Mouse (Mus musculus) forebrain, embryonic 15.5 days (tissue): ENCODE results near the gene Sgms2. TPM values are rescaled to one million over a fixed set of nuclear protein-coding genes. Genes with fewer than 3 reads are reported as not detected.

Experiments
- ATAC-seq: fragments of 200-750 bp; cut with Nextera tagmentation; replicated peaks from 2 replicates; pipeline ENCODE4 v1.8.0; 2017; ENCODE audit warnings: mild to moderate bottlenecking, moderate TSS enrichment, moderate library complexity
- H3K27ac ChIP-seq: fragments of 300-500 bp; sonication (generic); replicated peaks from 2 replicates; pipeline ENCODE4 v1.5.1; 2015; ENCODE audit warnings: mild to moderate bottlenecking, inconsistent platforms
- H3K27me3 ChIP-seq: fragments of 300-500 bp; sonication (generic); 2 replicates; pipeline ENCODE4 v1.6.1; 2015; ENCODE audit warnings: inconsistent platforms
- H3K36me3 ChIP-seq: fragments of 300-500 bp; sonication (generic); 2 replicates; pipeline ENCODE4 v1.6.1; 2015; ENCODE audit warnings: mild to moderate bottlenecking, inconsistent platforms
- H3K4me1 ChIP-seq: fragments of 300-500 bp; sonication (generic); 2 replicates; pipeline ENCODE4 v1.6.1; 2015; ENCODE audit warnings: inconsistent platforms
- H3K4me2 ChIP-seq: fragments of 300-500 bp; sonication (generic); replicated peaks from 2 replicates; pipeline ENCODE4 v1.6.1; 2015; ENCODE audit warnings: mild to moderate bottlenecking, inconsistent platforms
- H3K4me3 ChIP-seq: fragments of 300-500 bp; sonication (generic); 2 replicates; pipeline ENCODE4 v1.5.1; 2015; ENCODE audit warnings: mild to moderate bottlenecking, inconsistent platforms
- H3K9ac ChIP-seq: fragments of 300-500 bp; sonication (generic); replicated peaks from 2 replicates; pipeline ENCODE4 v1.6.1; 2015; ENCODE audit warnings: mild to moderate bottlenecking, inconsistent platforms
- H3K9me3 ChIP-seq: fragments of 300-500 bp; sonication (generic); 2 replicates; pipeline ENCODE4 v1.6.1; 2016; ENCODE audit warnings: inconsistent platforms
- WGBS: fragments of 180-500 bp; shearing (Covaris S2); methylation state at CpG from one replicate; pipeline ENCODE4 v1.1.7; 2015; ENCODE audit warnings: mixed read lengths; 5-methylcytosine and 5-hydroxymethylcytosine counted together
- polyA plus RNA-seq: library from polyadenylated mRNA; unstranded; fragments of >200 nt; fragmentation: Nextera tagmentation; extraction: Ambion mirVana; gene quantifications from 2 replicates; pipeline ENCODE4 v1.2.1, GENCODE M21; 2015

Gene Sgms2
- polyA plus RNA-seq, 1 experiment from 2014 or later: 1.1 TPM

DNA sequence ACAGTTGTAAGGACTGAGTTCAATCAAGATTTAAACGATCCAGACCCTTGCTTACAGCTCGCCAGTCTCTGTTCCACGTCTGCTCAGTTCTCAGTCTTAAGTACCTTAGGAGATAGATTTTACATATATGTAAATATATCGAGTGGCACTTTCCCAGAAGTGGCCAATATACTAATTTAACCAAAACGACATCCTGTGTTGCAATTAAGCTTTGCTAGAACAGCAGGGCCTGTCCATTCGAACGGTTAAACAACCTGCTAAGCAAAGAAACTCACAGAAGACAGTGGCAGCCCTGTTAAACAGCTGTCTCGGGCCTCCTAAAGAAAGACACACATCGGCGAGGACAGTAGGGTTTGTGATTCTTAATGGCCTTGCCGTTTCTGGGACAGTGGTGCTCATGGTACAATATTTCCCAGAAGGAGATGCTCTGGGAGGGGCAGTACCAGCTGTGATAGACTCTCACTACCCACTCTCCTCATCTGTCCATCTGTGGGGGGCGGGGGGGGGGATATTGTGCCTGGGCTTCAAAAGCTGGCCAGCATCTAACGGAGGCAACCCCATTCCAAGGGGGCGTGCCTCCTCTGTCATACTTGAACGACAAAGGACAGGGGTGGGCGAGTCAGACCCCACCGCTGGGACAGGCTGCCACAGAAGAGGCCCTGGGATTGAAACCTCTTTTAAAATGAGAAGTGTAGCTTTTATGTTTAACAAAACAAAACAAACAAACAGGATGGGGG is 9.1 kb downstream of the Sgms2 start:
- 54% methylated on average over 17 of the region's 17 CpGs for WGBS

DNA sequence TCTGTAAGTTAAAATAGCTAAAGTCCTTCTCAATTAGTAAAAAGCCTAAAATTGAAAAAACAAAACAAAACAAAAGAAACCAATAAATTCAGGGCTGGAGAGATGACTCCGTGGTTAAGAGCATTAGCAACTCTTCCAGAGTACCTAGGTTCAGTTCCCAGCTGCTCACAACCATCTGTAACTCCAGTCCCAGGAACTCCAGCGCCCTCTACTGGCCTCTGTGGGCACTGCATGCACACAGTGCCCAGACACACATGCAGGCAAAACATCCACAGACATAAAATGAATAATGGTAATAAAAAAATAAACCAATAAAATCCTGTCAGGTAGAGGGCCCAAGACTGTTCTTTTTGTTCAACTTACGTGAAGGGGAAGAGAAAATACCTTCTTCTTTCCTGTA is 10.6 kb downstream of the Sgms2 start:
- no peak overlapping the region for H3K4me3 ChIP-seq
- no peaks in the 10 kb centered on the region for H3K27me3 ChIP-seq
- H3K36me3 ChIP-seq: no peaks in the 10 kb centered on the region
- no peak overlapping the region for H3K9ac ChIP-seq
- H3K4me2 ChIP-seq: no peak overlapping the region
- H3K27ac ChIP-seq: no peak overlapping the region
- WGBS: 57% methylated on average over 3 of the region's 3 CpGs
- no peaks in the 10 kb centered on the region for H3K4me1 ChIP-seq
- ATAC-seq: no peak
- H3K9me3 ChIP-seq: no peaks in the 10 kb centered on the region

More for the DNA sequence above, 9.1 kb downstream of the Sgms2 start:
- no peaks in the 10 kb centered on the region for H3K27me3 ChIP-seq
- H3K4me3 ChIP-seq: no peak overlapping the region
- no peak overlapping the region for H3K9ac ChIP-seq
- no peaks in the 10 kb centered on the region for H3K36me3 ChIP-seq
- no peak overlapping the region for H3K4me2 ChIP-seq
- 0 out of 2 replicates have a peak, but pooled peaks have one; percentile 48 for ATAC-seq
- no peaks in the 10 kb centered on the region for H3K4me1 ChIP-seq
- no peaks in the 10 kb centered on the region for H3K9me3 ChIP-seq
- H3K27ac ChIP-seq: no peak overlapping the region

GRCm38 (mm10) chr3:131479415-131479814 is 11.8 kb downstream of the Sgms2 start:
- no peak for ATAC-seq
- Histone ChIP-seq H3K4me1 (no peaks in the 10 kb centered on the region), H3K27ac (no peak overlapping the region)

GRCm38 (mm10) chr3:131476002-131476401 is 15.2 kb downstream of the Sgms2 start:
- Histone ChIP-seq H3K9me3 (no peaks in the 10 kb centered on the region), H3K36me3 (no peaks in the 10 kb centered on the region), H3K27me3 (no peaks in the 10 kb centered on the region), H3K9ac (no peak overlapping the region), H3K4me2 (no peak overlapping the region), H3K4me1 (peaks cover 7% of the 10 kb centered on the region), H3K27ac (no peak overlapping the region), H3K4me3 (no peak overlapping the region)
- no peak for ATAC-seq
- WGBS: 94% methylated on average over 10 of the region's 10 CpGs

More at GRCm38 (mm10) chr3:131479415-131479814, 11.8 kb downstream of the Sgms2 start:
- no peaks in the 10 kb centered on the region for H3K36me3 ChIP-seq
- no peak overlapping the region for H3K9ac ChIP-seq
- H3K4me3 ChIP-seq: no peak overlapping the region
- no peaks in the 10 kb centered on the region for H3K9me3 ChIP-seq
- H3K27me3 ChIP-seq: no peaks in the 10 kb centered on the region
- H3K4me2 ChIP-seq: no peak overlapping the region
- WGBS: 94% methylated on average over 3 of the region's 3 CpGs

GRCm38 (mm10) chr3:131474526-131474925 is 16.7 kb downstream of the Sgms2 start:
- no peak overlapping the region for H3K4me3 ChIP-seq
- ATAC-seq: no peak
- no peak overlapping the region for H3K4me2 ChIP-seq
- H3K36me3 ChIP-seq: no peaks in the 10 kb centered on the region
- no peak overlapping the region for H3K9ac ChIP-seq
- peaks cover 10% of the 10 kb centered on the region for H3K4me1 ChIP-seq
- no peaks in the 10 kb centered on the region for H3K9me3 ChIP-seq
- WGBS: 83% methylated on average over 13 of the region's 13 CpGs
- no peaks in the 10 kb centered on the region for H3K27me3 ChIP-seq
- no peak overlapping the region for H3K27ac ChIP-seq

DNA sequence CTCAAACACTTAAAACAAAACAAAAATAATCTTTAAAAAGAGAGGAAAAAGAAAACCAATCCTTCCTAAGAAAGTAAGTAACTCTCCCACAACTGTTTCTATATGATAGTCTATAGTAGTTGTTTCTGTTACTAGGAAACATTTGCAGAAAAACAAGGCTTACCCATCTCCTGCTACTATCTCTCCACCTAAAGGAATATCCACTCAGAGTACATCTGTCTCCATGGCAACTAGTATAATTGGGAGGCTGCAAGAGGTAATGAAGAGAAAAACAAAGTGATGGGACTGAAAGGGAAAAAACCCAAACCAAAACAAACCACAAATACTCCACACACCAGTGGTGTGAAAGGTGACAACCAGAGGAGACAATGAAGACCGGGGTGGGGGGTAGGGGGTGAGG is 17.7 kb downstream of the Sgms2 start:
- Histone ChIP-seq H3K36me3 (no peaks in the 10 kb centered on the region), H3K9ac (no peak overlapping the region), H3K27ac (no peak overlapping the region), H3K9me3 (no peaks in the 10 kb centered on the region), H3K4me2 (no peak overlapping the region), H3K4me1 (peaks cover 10% of the 10 kb centered on the region), H3K27me3 (no peaks in the 10 kb centered on the region), H3K4me3 (no peak overlapping the region)
- no peak for ATAC-seq
- 20% methylated on average over 1 of the region's 1 CpGs for WGBS

- no peak overlapping the region for H3K27ac ChIP-seq
- peaks cover 10% of the 10 kb centered on the region for H3K4me1 ChIP-seq
- no peak overlapping the region for H3K4me3 ChIP-seq
- no peak overlapping the region for H3K9ac ChIP-seq
- WGBS: 28% methylated on average over 6 of the region's 6 CpGs
- 0 out of 2 replicates have a peak overlapping the region, but pooled peaks have one; percentile 8 for H3K4me2 ChIP-seq
- no peaks in the 10 kb centered on the region for H3K36me3 ChIP-seq
- no peaks in the 10 kb centered on the region for H3K27me3 ChIP-seq
- ATAC-seq: peak; percentile 51
- H3K9me3 ChIP-seq: no peaks in the 10 kb centered on the region
These were observed 19.4 kb downstream of the Sgms2 start for GRCm38 (mm10) chr3:131471836-131472235.

DNA sequence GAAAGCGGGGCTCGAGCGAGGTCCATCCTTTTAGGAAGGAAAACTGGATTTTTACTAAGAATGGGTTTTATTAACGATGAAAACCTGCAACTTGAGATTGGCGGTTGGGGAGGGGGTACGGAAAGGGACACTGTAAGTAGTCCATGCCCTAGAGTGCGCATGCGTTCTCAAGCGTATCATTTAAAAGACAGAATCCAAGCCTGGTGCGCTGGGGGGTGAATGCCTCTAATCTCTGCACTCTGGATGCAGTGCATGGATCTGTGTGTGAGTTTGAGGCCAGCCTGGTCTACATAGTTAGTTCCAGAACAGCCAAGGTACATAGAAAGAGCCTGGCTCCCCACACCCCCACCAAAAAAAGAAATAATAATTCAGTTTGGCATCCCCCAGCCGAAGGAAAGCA is 19.8 kb downstream of the Sgms2 start:
- 0 out of 2 replicates have a peak overlapping the region, but pooled peaks have one; percentile 8 for H3K4me3 ChIP-seq
- peaks cover 10% of the 10 kb centered on the region for H3K4me1 ChIP-seq
- H3K9me3 ChIP-seq: no peaks in the 10 kb centered on the region
- peak; percentile 18; the same call in 1 of the 2 replicates for ATAC-seq
- no peak overlapping the region for H3K9ac ChIP-seq
- 51% methylated on average over 11 of the region's 11 CpGs for WGBS
- 0 out of 2 replicates have a peak overlapping the region, but pooled peaks have one; percentile 8 for H3K4me2 ChIP-seq
- H3K36me3 ChIP-seq: no peaks in the 10 kb centered on the region
- H3K27me3 ChIP-seq: no peaks in the 10 kb centered on the region
- H3K27ac ChIP-seq: no peak overlapping the region

DNA sequence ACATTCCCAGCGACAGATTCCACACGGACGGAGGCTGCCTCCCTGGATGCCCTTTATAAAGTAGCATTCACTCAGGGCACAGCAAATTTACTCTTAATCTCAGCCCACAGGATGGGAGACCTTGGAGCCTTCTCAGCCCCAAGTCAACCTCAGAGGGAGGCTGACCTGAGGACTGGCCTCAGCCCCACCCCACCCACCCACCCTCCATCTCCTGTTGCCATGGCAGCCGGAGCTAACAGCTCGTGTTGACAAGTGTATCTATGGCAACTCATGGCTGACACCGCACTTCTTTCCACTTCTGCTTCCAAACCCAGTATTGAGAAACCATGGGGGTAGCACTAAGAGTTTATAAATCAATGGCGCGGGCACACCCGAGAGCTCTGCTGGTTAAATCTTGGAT is 20.4 kb downstream of the Sgms2 start:
- Histone ChIP-seq H3K4me2 (no peak overlapping the region), H3K27me3 (no peaks in the 10 kb centered on the region), H3K4me1 (peaks cover 10% of the 10 kb centered on the region), H3K9me3 (no peaks in the 10 kb centered on the region), H3K9ac (no peak overlapping the region), H3K4me3 (no peak overlapping the region), H3K27ac (no peak overlapping the region), H3K36me3 (no peaks in the 10 kb centered on the region)
- ATAC-seq: peak; percentile 41
- 37% methylated on average over 9 of the region's 9 CpGs for WGBS

DNA sequence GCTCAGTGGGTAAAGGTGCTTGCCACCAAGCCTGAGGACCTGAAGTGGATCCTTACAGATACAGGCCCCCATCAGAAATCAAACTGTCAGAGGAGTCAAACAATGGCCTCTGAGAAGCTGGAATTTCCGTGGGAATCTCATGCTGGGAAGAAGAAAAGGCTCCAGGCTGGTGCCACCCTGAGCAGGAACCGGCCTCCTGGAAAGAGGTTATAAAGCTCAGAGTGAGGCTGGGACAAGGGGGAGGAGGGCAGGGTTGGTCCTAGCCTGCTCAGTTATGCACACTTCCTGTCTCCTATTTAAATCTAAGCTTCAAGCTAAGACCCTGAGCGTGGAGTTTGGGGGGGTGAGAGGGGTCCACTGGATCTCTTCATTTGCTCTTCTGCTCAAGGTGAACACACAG is 21.6 kb downstream of the Sgms2 start:
- Histone ChIP-seq H3K27ac (no peak overlapping the region), H3K4me2 (no peak overlapping the region), H3K36me3 (no peaks in the 10 kb centered on the region), H3K9ac (no peak overlapping the region), H3K27me3 (no peaks in the 10 kb centered on the region), H3K9me3 (no peaks in the 10 kb centered on the region), H3K4me1 (peaks cover 10% of the 10 kb centered on the region), H3K4me3 (no peak overlapping the region)
- ATAC-seq: no peak
- 15% methylated on average over 3 of the region's 3 CpGs for WGBS

GRCm38 (mm10) chr3:131466371-131466770 is 24.8 kb downstream of the Sgms2 start:
- WGBS: 90% methylated on average over 6 of the region's 6 CpGs
- no peaks in the 10 kb centered on the region for H3K9me3 ChIP-seq
- H3K27me3 ChIP-seq: no peaks in the 10 kb centered on the region
- ATAC-seq: no peak
- no peaks in the 10 kb centered on the region for H3K36me3 ChIP-seq
- no peak overlapping the region for H3K27ac ChIP-seq
- no peak overlapping the region for H3K4me2 ChIP-seq
- H3K4me3 ChIP-seq: no peak overlapping the region
- H3K4me1 ChIP-seq: peaks cover 5% of the 10 kb centered on the region
- no peak overlapping the region for H3K9ac ChIP-seq

GRCm38 (mm10) chr3:131465536-131466260 is 25.5 kb downstream of the Sgms2 start:
- Histone ChIP-seq H3K9ac (no peak overlapping the region), H3K4me3 (no peak overlapping the region), H3K27ac (no peak overlapping the region), H3K36me3 (no peaks in the 10 kb centered on the region), H3K9me3 (no peaks in the 10 kb centered on the region), H3K4me2 (no peak overlapping the region), H3K4me1 (no peaks in the 10 kb centered on the region), H3K27me3 (no peaks in the 10 kb centered on the region)
- no peak for ATAC-seq
- 95% methylated on average over 3 of the region's 3 CpGs for WGBS
